Mouse (Mus musculus) myocyte (in vitro differentiated cells): ENCODE measurements around the gene Pgrmc1. TPM values are rescaled to one million over a fixed set of nuclear protein-coding genes. Genes with fewer than 3 reads are reported as not detected.
"Not testable (repeated sequence)": the region's sequence is repeated elsewhere in the genome, so short reads cannot be mapped to it uniquely, and the experiment has no call there.

ENCODE experiments used
- H3K27me3 ChIP-seq: one replicate; pipeline ENCODE4 v1.6.1; 2011; ENCODE audit not compliant: control insufficient read depth, insufficient read depth, insufficient read length
- H3K36me3 ChIP-seq: one replicate; pipeline ENCODE4 v1.6.1; 2011; ENCODE audit not compliant: control insufficient read depth, insufficient read depth
- H3K4me2 ChIP-seq: one replicate; pipeline ENCODE4 v1.6.1; 2011; ENCODE audit warnings: low read depth, control low read depth
- H3K4me3 ChIP-seq: one replicate; pipeline ENCODE4 v1.5.1; 2011; ENCODE audit warnings: mild to moderate bottlenecking, control low read depth, moderate library complexity
- H3K79me2 ChIP-seq: one replicate; pipeline ENCODE4 v1.6.1; 2011; ENCODE audit not compliant: control insufficient read depth, insufficient read depth
- H3ac ChIP-seq: one replicate; pipeline ENCODE4 v1.6.1; 2011; ENCODE audit not compliant: control insufficient read depth, insufficient read length
- CEBPB ChIP-seq: IDR thresholded peaks from 2 replicates; pipeline ENCODE4 v1.6.1; 2011; ENCODE audit warnings: mild to moderate bottlenecking, moderate library complexity; ENCODE audit not compliant: poor library complexity, insufficient read depth, severe bottlenecking
- E2F4 ChIP-seq: IDR thresholded peaks from one replicate; pipeline ENCODE4 v1.6.1; 2011; ENCODE audit warnings: mild to moderate bottlenecking, control low read depth, moderate library complexity; ENCODE audit not compliant: insufficient read depth
- MAX ChIP-seq: IDR thresholded peaks from one replicate; pipeline ENCODE4 v1.6.1; 2011; ENCODE audit warnings: low read depth, mild to moderate bottlenecking, control low read depth
- MYOD1 ChIP-seq, 3 experiments: IDR thresholded peaks; one replicate each; pipeline ENCODE4 v1.6.1; 2011; ENCODE audit warnings: control low read depth in 2 of 3, low read depth in 2 of 3, mild to moderate bottlenecking in 2 of 3, moderate library complexity in 1 of 3; ENCODE audit not compliant: insufficient read length in 2 of 3, control insufficient read depth in 1 of 3
- MYOG ChIP-seq, 3 experiments: IDR thresholded peaks; one replicate each; pipeline ENCODE4 v1.6.1; 2011; ENCODE audit warnings: control low read depth in 2 of 3, low read depth in 2 of 3, mild to moderate bottlenecking in 2 of 3; ENCODE audit not compliant: insufficient read length in 2 of 3, control insufficient read depth in 1 of 3, insufficient read depth in 1 of 3
- POLR2A ChIP-seq: IDR thresholded peaks from one replicate; pipeline ENCODE4 v1.6.1; 2011; ENCODE audit warnings: low read depth, mild to moderate bottlenecking, control low read depth, moderate library complexity; ENCODE audit not compliant: insufficient read length
- POLR2AphosphoS2 ChIP-seq: IDR thresholded peaks from one replicate; pipeline ENCODE4 v1.6.1; 2011; ENCODE audit warnings: low read depth, control low read depth; ENCODE audit not compliant: insufficient read length
- REST ChIP-seq: IDR thresholded peaks from one replicate; pipeline ENCODE4 v1.6.1; 2011; ENCODE audit warnings: mild to moderate bottlenecking, control low read depth, moderate library complexity; ENCODE audit not compliant: insufficient read depth, insufficient read length
- SRF ChIP-seq: IDR thresholded peaks from one replicate; pipeline ENCODE4 v1.6.1; 2011; ENCODE audit warnings: low read depth; ENCODE audit not compliant: control insufficient read depth, insufficient read length
- TCF12 ChIP-seq: IDR thresholded peaks from one replicate; pipeline ENCODE4 v1.6.1; 2011; ENCODE audit warnings: mild to moderate bottlenecking, control low read depth; ENCODE audit not compliant: poor library complexity, insufficient read depth, severe bottlenecking
- TCF3 ChIP-seq: IDR thresholded peaks from one replicate; pipeline ENCODE4 v1.6.1; 2011; ENCODE audit warnings: low read depth, control low read depth; ENCODE audit not compliant: insufficient read length
- USF1 ChIP-seq: IDR thresholded peaks from one replicate; pipeline ENCODE4 v1.6.1; 2011; ENCODE audit warnings: low read depth, mild to moderate bottlenecking, control low read depth, moderate library complexity
- polyA plus RNA-seq: library from polyadenylated mRNA; unstranded; fragments of >200 nt; fragmentation: generic; extraction: Trizol; gene quantifications from one replicate; pipeline ENCODE4 v1.2.1, GENCODE M21; 2012; ENCODE audit warnings: missing spikeins

The Pgrmc1 gene
- polyA plus RNA-seq, 1 experiment, result 43.9 TPM

- no peaks in the 10 kb centered on the region for H3K27me3 ChIP-seq
- no peak overlapping the region for H3K4me2 ChIP-seq
- H3K36me3 ChIP-seq, result no peaks in the 10 kb centered on the region
- H3K79me2 ChIP-seq, result no peaks in the 10 kb centered on the region
- no peak overlapping the region for H3ac ChIP-seq
- no peak for TF ChIP-seq TCF12
- H3K4me3 ChIP-seq, result no peak overlapping the region
These were observed 6.5 kb upstream of the Pgrmc1 start for GRCm38 (mm10) chrX:36591539-36591938.

- H3K79me2 ChIP-seq, result no peaks in the 10 kb centered on the region
- no peak overlapping the region for H3K4me2 ChIP-seq
- no peaks in the 10 kb centered on the region for H3K27me3 ChIP-seq
- TF ChIP-seq TCF12 (no peak), MYOG (IDR thresholded peaks at IDR 0.05; ENCODE audit: control insufficient read depth in 1 of 3, insufficient read depth in 1 of 3, insufficient read length in 2 of 3, low read depth in 2 of 3) (no peak), MAX (no peak), USF1 (no peak), REST (no peak), CEBPB (no peak), POLR2A (no peak), E2F4 (no peak), MYOD1 (IDR thresholded peaks at IDR 0.05; ENCODE audit: control insufficient read depth in 1 of 3, insufficient read length in 2 of 3, low read depth in 2 of 3) (no peak), TCF3 (no peak), POLR2AphosphoS2 (no peak), SRF (no peak)
- H3ac ChIP-seq, result no peak overlapping the region
- H3K4me3 ChIP-seq, result no peak overlapping the region
- no peaks in the 10 kb centered on the region for H3K36me3 ChIP-seq
These were observed 2.8 kb upstream of the Pgrmc1 start for GRCm38 (mm10) chrX:36595247-36595646.

DNA sequence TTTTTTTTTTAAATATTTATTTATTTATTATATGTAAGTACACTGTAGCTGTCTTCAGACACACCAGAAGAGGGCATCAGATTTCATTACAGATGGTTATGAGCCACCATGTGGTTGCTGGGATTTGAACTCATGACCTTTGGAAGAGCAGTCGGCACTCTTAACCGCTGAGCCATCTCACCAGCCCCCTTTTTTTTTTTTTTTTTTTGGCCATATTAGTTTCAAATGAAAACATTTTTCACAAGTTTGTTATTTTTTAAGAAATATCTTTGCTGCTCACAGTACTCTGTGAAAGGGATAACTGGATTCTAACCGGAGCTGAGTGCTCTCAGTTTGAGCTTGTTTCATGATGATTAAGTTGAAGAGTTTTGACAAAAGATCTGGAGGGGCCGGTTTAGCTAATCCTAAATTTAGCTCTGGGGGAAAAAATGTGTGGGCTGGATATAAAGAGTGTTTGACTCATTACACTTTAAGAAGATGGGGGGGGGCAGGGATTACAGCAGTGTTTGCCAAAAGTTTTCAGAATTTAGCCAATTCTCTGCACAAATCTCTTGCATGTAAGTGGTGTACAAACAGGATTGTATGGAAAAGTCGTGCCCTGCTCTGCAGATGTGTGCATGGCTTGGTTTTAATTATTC lies 1.4 kb upstream of the Pgrmc1 start:
- H3K4me2 ChIP-seq, H3K79me2 ChIP-seq, H3ac ChIP-seq, H3K4me3 ChIP-seq, H3K27me3 ChIP-seq, H3K36me3 ChIP-seq: not testable (repeated sequence)

- Histone ChIP-seq H3K79me2 (no peaks in the 10 kb centered on the region), H3K4me3 (peak overlapping the region; percentile 63), H3ac (peak overlapping the region; percentile 17), H3K27me3 (no peaks in the 10 kb centered on the region), H3K36me3 (no peaks in the 10 kb centered on the region), H3K4me2 (no peak overlapping the region)
- TF ChIP-seq MYOG (IDR thresholded peaks at IDR 0.05; ENCODE audit: control insufficient read depth in 1 of 3, insufficient read depth in 1 of 3, insufficient read length in 2 of 3, low read depth in 2 of 3) (no peak), POLR2A (no peak), POLR2AphosphoS2 (no peak), E2F4 (no peak), MYOD1 (IDR thresholded peaks at IDR 0.05; ENCODE audit: control insufficient read depth in 1 of 3, insufficient read length in 2 of 3, low read depth in 2 of 3) (no peak), USF1 (no peak), SRF (no peak), MAX (no peak), CEBPB (no peak), REST (no peak), TCF12 (no peak), TCF3 (no peak)
These were observed 394 bp downstream of the Pgrmc1 start for GRCm38 (mm10) chrX:36598390-36598810.

- TF ChIP-seq TCF12, result no peak
- no peak for TF ChIP-seq TCF3
- TF ChIP-seq CEBPB, result no peak
- no peak for TF ChIP-seq POLR2AphosphoS2
- TF ChIP-seq POLR2A, result no peak
- TF ChIP-seq USF1, result no peak
- TF ChIP-seq REST, result no peak
- no peak for TF ChIP-seq E2F4
- TF ChIP-seq MYOG (IDR thresholded peaks at IDR 0.05; ENCODE audit: control insufficient read depth in 1 of 3, insufficient read depth in 1 of 3, insufficient read length in 2 of 3, low read depth in 2 of 3), result no peak
- TF ChIP-seq MAX, result no peak
- no peak for TF ChIP-seq SRF
- no peak for TF ChIP-seq MYOD1 (IDR thresholded peaks at IDR 0.05; ENCODE audit: control insufficient read depth in 1 of 3, insufficient read length in 2 of 3, low read depth in 2 of 3)
- H3K27me3 ChIP-seq, result no peaks in the 10 kb centered on the region
These were observed 897 bp downstream of the Pgrmc1 start for GRCm38 (mm10) chrX:36598861-36599344.

More at GRCm38 (mm10) chrX:36598861-36599344, 897 bp downstream of the Pgrmc1 start:
- H3ac ChIP-seq, result peak overlapping the region; percentile 17
- peak overlapping the region; percentile 56 for H3K4me2 ChIP-seq
- no peaks in the 10 kb centered on the region for H3K79me2 ChIP-seq
- H3K36me3 ChIP-seq, result no peaks in the 10 kb centered on the region
- H3K4me3 ChIP-seq, result peak overlapping the region; percentile 63
